Mouse (Mus musculus) layer of hippocampus, adult 11-12 months (tissue): ENCODE data around the gene Olfr94.
"Not testable (repeated sequence)": the region's sequence is repeated elsewhere in the genome, so short reads cannot be mapped to it uniquely, and the experiment has no call there.

Source experiments
- DNase-seq: peaks from one replicate; pipeline ENCODE4 v3.0.0; 2022; ENCODE audit warnings: low spot score

The Olfr94 gene

GRCm38 (mm10) chr17:37200894-37201293, at the start of gene Olfr94:
Olfr94 (minus strand) TSS chr17:37200994.
- no peak for DNase-seq

DNA sequence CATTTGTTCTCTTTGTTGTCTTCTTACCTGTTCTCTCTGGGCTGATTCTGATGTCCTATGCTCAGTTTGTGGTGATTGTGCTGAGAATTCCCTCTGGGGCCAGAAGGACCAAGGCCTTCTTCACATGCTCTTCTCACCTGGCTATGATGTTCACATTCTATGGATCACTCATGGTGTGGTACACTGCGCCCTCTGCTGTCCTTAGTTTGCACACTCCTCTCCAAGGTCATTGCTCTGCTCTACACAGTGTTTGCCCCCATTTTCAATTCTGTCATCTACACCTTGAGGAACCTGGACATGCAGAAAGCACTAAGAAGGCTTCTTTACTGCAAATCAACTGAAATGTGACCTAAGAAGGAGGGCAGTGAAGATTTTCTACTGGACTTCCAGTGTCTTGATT, 49.8 kb upstream of the Olfr94 start:
- DNase-seq: peak; percentile 7

DNA sequence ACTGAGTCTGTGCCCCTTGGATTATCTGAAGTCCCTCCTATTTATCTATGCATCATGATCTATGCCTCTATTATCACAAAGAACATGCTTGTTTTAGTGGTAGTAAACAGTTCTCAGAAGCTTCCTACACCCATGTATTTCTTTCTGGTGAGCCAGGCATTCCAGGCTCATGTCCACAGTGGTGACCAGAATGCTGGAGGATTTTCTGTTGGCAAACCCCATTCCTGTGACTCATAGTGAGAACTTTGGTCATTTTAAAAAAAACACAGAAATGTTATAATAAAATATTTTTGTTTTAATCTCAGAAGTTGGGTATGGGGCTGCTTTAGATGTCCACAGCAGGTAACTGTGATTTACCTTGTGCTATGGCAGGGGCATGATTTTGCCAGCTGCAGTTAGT, 48.7 kb upstream of the Olfr94 start:
- no peak for DNase-seq

DNA sequence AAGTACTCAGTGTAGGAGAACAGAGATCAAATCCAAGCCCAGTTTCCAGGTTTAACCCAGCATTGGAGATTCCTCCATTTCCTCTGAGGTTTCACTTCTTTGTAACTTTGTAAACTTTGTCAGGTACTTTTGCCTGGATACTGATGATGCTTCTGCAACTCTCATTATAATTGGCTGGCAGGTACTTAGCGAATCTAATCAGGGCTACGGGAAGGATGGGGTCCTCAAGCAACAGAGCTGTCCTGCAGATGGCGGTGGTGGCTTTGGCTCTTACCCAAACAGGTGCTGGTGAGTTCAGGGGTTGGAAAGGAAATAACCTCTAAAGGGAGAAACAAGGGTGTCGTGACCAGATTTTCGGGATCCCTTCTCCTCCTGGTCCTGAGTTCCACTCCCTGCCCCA, 45.9 kb upstream of the Olfr94 start:
- peak; percentile 71 for DNase-seq

GRCm38 (mm10) chr17:37242198-37242597, 41.4 kb upstream of the Olfr94 start:
- no peak for DNase-seq

- DNase-seq: not testable (repeated sequence)
Observed at GRCm38 (mm10) chr17:37237230-37237629, 36.4 kb upstream of the Olfr94 start, which contains the start of gene Olfr97. Olfr97 (minus strand) TSS chr17:37237330.

DNA sequence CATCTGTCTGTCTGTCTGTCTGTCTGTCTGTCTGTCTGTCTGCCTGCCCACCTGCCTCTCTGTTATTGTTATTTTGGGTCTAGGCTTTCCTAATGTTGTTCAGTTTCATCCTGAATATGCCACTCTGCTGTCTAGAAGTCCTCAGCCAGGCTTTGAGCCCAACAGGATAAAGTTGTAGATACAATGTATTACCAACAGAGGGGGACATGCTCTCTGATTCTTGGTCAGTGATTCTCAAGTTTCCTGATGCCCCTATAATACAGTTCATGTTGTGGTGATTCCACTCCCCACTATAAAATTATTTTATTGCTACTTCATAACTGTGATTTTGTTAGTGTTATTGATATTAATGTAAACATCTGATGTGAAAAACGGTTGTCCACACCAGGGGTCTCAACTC, 21.1 kb upstream of the Olfr94 start:
- no peak for DNase-seq

DNA sequence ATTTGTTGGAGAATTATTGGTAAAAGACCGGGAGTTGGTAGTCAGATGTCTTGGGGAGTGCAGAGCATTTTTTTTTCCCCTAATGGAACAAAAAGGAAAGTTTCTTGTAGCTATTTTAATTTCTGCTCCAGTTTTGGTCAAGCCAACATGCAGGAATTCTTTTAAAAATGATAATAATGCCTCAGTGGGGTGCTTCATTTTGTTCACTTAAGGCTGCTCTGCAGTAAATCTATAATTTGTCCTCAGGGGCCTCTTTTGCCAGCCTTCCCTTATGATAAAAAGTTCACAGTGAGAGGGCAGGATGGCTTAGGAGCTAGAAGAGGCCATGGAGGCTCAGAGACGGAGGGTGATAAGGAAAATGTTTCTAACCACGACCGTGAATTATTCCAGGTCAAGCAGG, 19.1 kb upstream of the Olfr94 start, which contains the start of gene Olfr96:
TSS of gene Olfr96 (plus strand) at position 301 of the 400 bp plus-strand sequence.
- DNase-seq: no peak

DNA sequence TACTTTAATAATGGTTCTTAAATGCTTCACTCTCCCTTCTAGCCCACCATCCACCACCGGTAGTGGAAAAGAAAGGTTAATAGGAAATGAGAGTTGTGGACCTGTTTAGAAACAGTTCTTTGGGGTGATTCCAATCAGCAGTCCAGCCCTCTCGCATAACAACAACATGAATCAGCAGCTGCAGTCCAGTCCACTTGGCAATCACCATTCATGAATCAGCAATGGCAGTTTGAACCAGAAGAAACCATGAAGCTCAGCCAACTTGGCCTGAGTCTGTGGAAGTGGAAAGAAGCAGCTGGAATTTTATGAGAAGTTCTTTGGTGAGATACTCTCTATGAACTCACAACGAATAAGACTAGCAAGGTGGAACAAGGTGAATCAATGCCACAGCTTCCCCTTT, 17.7 kb upstream of the Olfr94 start:
- DNase-seq: no peak

DNA sequence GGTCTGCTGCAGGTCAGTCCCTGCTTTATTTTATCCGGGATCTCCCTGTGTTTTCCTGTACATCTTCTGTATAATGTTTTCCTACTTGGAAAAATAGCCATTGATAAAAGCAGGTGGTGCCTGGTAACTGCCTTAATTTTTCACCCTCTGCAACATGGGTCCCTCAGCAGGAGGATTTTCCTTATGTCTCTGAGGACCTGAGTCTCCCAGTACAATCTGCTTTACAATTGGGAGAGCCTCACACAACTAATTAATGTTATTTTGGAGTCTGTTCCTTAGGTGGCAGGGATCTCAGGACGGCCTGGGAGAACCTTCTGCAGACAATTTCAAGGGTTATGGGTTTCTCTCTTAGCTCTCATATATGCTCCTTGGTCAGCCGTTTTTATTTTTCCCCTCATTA, 12.2 kb upstream of the Olfr94 start, which contains the start of gene Olfr95:
TSS of gene Olfr95 (minus strand) at position 101 of the 400 bp plus-strand sequence.
- DNase-seq: no peak

DNA sequence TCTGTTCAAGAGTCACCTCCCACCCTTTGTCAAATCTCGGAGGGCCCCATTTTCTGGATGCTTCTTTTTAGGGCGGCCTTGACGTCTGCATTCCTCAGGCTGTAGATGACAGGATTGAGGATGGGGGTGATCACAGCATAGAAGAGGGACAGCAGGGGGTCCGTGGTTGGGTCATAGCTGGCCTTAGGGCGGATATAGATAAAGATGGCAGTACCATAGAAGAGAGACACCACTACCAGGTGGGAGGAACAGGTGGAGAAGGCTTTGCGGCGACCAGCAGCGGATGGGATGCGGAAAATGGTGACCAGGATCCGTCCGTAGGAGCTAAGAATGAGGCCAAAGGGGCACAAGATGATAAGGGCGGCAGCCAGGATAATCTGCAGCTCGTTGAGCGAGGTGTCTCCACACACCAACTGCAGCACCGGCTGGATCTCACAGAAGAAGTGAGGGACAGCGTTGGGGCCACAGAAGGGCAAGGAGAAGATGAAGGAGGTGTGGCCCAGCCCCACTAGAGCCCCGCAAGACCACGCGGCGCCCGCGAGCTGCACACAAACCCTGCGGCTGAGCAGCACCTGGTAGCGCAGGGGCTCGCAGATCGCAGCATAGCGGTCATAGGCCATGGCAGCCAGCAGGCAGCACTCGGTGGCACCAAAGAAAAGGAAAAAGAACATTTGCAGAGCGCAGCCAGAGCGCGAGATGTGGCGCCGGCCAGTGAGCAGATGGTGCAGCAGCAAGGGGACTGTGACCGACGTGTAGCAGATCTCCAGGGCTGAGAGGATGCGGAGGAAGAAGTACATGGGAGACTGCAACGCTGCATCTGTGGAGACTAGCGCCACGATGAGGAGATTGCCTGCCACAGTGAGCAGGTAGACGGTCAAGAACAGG, 10.3 kb upstream of the Olfr94 start:
- peak; percentile 12 for DNase-seq

DNA sequence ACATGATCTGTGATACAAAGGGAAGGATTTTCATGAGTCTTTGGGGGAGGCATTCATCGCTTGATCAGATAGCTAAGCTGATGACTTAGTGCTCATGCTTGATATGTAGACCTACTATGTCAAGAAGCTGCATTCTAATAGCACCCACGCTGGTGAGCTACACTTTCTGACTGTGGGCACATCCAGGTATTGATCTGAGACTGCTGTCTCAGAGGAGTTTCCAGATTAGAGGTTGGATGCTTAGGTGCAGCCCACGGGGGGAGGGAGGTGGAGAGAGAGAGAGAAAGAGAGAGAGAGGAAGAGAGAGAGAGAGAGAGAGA, 3.1 kb upstream of the Olfr94 start:
- DNase-seq: no peak

- DNase-seq: peak; percentile 93
Observed at GRCm38 (mm10) chr17:37203206-37203916, 2.6 kb upstream of the Olfr94 start.

GRCm38 (mm10) chr17:37196845-37197724, 3.7 kb downstream of the Olfr94 start:
- DNase-seq: no peak

- DNase-seq: no peak
Observed at GRCm38 (mm10) chr17:37194782-37195181, 6.0 kb downstream of the Olfr94 start.

GRCm38 (mm10) chr17:37193656-37194055, 7.1 kb downstream of the Olfr94 start, which contains the start of gene Ubd:
Ubd (plus strand) TSS chr17:37193892.
- no peak for DNase-seq

DNA sequence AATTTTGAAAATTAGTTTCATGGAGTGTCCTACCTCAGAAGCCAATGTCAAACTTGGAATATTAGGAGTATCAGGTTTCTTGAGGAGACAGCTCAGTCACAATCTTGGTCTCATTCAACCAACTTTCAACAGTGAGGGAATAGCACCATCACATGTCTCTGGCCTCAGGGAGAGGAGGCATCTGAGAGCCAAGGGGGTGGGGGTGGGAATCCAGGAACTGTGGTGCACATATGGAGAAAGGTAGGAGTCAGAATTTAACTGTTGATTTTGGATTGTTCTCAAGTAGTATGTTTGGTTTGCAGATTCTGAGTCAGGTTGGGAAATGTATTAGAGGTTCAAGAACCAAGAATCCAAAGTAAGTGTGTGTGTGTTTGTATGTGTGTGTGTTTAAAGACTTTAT, 7.8 kb downstream of the Olfr94 start:
- no peak for DNase-seq

DNA sequence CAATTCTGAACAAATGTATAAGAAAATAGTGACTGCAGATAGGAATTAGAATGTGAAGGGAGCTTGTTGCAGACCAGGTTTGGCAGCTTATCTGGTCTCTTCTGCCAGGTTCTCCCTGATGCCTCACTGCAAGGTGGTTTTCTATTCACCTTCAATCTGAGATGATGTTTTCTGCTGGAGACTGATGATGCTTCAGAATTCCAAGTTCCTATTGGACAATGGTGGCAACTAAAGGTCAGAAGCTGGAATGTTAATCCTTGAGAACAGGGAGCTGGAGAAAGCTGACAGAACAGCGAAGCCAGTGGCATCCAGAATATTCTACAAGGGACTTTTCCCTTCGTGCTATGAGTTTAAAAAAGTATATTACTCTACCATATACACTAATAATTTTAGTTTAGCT, 10.1 kb downstream of the Olfr94 start:
- peak; percentile 58 for DNase-seq

DNA sequence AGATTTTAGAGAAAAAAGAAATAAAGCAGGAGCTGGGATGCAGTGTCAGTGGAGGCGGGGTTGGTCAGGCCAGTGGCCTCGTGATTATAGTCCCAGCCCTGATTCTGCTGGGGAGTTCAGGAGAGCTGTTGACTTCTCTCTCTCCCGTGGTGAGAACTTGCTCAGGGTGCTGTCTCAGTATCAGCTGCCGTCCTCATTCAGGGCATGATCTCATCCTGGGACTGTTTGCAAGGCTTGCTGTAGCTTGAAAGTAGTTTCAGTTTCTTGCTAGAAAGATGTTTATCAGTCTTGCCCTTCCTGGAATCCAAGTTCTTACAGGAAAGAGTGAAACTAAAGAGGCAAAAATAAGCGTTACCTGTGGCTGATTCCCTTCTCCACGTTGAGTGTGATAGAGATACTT, 15.3 kb downstream of the Olfr94 start:
- DNase-seq: no peak

GRCm38 (mm10) chr17:37161394-37161793, 39.4 kb downstream of the Olfr94 start, which contains the start of gene Olfr93:
Olfr93 (minus strand) TSS chr17:37161494.
- no peak for DNase-seq
